ENCODE assay signal across 8 mouse cellular contexts in the genomic region with DNA sequence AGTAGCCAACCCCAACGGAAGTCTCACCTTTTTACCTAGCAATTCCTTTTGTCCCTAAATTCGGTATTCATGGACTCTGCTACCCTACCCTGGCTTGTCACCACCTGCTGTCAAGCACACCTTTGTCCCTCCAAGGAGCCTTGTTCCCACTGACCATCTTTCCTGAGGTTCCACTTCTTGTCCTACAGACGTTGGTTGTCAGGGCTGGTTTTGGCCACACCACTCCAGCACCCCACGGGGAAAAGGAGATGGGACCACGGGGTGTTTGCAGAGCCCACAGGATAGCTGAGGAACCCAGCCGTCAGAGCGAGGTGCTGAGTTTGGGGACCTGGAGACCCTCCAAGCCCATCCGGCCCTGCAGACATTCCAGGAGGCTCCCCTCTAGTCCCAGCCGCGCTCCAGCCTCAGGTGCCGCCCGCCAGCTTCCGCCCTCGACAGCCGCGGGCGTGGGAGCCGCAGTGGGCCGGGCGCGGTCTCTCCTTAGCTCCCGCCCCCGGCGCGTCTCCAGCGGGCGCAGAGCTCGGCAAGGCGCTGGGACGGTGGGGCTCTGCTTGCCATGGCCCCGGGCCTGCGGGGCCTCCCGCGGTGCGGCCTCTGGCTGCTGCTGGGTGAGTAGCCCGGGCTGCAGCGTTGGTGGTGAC. TPM values are rescaled to one million over a fixed set of nuclear protein-coding genes. Genes with fewer than 3 reads are reported as not detected.
DNase-seq lines count a peak whose midpoint lies in the region; ATAC-seq lines count a peak whose summit lies in the region.

Gene Ramp1, plus strand, starts transcription at position 290 of the 641 bp plus-strand sequence.

- peak within 1 kb of the TSS; percentile 41 for H3K4me3 ChIP-seq in forebrain, embryonic 13.5 days
- peak within 1 kb of the TSS; percentile 59 for H3K4me3 ChIP-seq in hindbrain, embryonic 10.5 days

- peak within 1 kb of the TSS; percentile 63 for H3K9ac ChIP-seq in forebrain, embryonic 13.5 days

- WGBS in forebrain, embryonic 13.5 days, result 7% methylated on average over 32 of the region's 37 CpGs
- WGBS in hindbrain, embryonic 10.5 days, result 5% methylated on average over 37 of the region's 37 CpGs

- H3K4me1 ChIP-seq in forebrain, embryonic 13.5 days, result peaks cover 8% of the 10 kb centered on the region
- peaks cover 28% of the 10 kb centered on the region for H3K4me1 ChIP-seq in hindbrain, embryonic 10.5 days (replicated peaks)

- no peaks in the 10 kb centered on the region for H3K36me3 ChIP-seq in forebrain, embryonic 13.5 days (ENCODE audit: poor library complexity, severe bottlenecking)
- no peaks in the 10 kb centered on the region for H3K36me3 ChIP-seq in hindbrain, embryonic 10.5 days

- ATAC-seq in CD4-positive, CD25-positive, alpha-beta regulatory T cell, adult 4 months, result peak; percentile 75
- ATAC-seq in forebrain, embryonic 13.5 days, result peak; percentile 33; the same call in 1 of the 2 replicates

- H3K27ac ChIP-seq in forebrain, embryonic 13.5 days, result no peak within 1 kb of the TSS
- H3K27ac ChIP-seq in hindbrain, embryonic 10.5 days, result peak within 1 kb of the TSS; percentile 71

- peak within 1 kb of the TSS; percentile 71 for H3K4me2 ChIP-seq in forebrain, embryonic 13.5 days

- no peaks in the 10 kb centered on the region for H3K9me3 ChIP-seq in forebrain, embryonic 13.5 days (replicated peaks)
- no peaks in the 10 kb centered on the region for H3K9me3 ChIP-seq in hindbrain, embryonic 10.5 days

- DNase-seq in adrenal gland, adult 18-20 months (ENCODE audit: low spot score in 2 of 2), result peak; percentile 34 to 36
- DNase-seq in hindbrain, embryonic 10.5 days (ENCODE audit: low spot score), result peak; percentile 22
- no peak for DNase-seq in left cerebral cortex, adult 8-10 months (ENCODE audit: low spot score in 2 of 2)
- peak; percentile 65 for DNase-seq in lung, postnatal 36 days
- peak; percentile 44 for DNase-seq in retina, postnatal 1 day
- peak; percentile 26 to 29 for DNase-seq in urinary bladder, postnatal 36 days (ENCODE audit: low spot score in 2 of 2)

- peaks cover 28% of the 10 kb centered on the region for H3K27me3 ChIP-seq in forebrain, embryonic 13.5 days
- peaks cover 39% of the 10 kb centered on the region for H3K27me3 ChIP-seq in hindbrain, embryonic 10.5 days (ENCODE audit: insufficient read depth, poor library complexity, severe bottlenecking)

RNA-seq across cellular contexts. Expression of gene Ramp1, which starts in this region (rescaled TPM):
- 10 to 100 TPM; 28.9 to 31.6 TPM for polyA plus RNA-seq in CD4-positive, CD25-positive, alpha-beta regulatory T cell, adult 4 months (2017; shearing (Covaris generic))
- total RNA-seq in adrenal gland, adult 18-20 months (2021), result 1 to 10 TPM; 6.7 to 9.2 TPM
- polyA plus RNA-seq in forebrain, embryonic 13.5 days (2015; fragmentation: Nextera tagmentation; extraction: Ambion mirVana), result 0.31 and 0.59 TPM in 2 replicates
- polyA plus RNA-seq in hindbrain, embryonic 10.5 days (2016; fragmentation: Nextera tagmentation; extraction: Ambion mirVana), result 0.51 and 0.81 TPM in 2 replicates
- total RNA-seq in left cerebral cortex, adult 8-10 months (2022), result 10 to 100 TPM; 50.9 to 58.7 (median 52.5) TPM

Comparison
In these comparisons a context has a peak if more than half of its experiments do, and no peak if none do; other contexts are left out.
1. RNA of gene Ramp1 (total RNA-seq): 50.9 to 58.7 TPM in left cerebral cortex, adult 8-10 months; 6.7 to 9.2 TPM in adrenal gland, adult 18-20 months; every median in the first group is over 4 times any median in the second.
2. RNA of gene Ramp1 (polyA plus RNA-seq): 28.9 to 31.6 TPM in CD4-positive, CD25-positive, alpha-beta regulatory T cell, adult 4 months; 0.51 to 0.81 TPM in hindbrain, embryonic 10.5 days and 0.31 to 0.59 TPM in forebrain, embryonic 13.5 days; every median in the first group is over 10 times any median in the second.
3. Peak in ATAC-seq, H3K4me3 ChIP-seq, H3K9ac ChIP-seq and H3K4me2 ChIP-seq in forebrain, embryonic 13.5 days; RNA of the gene not detected or under 1 TPM.
4. Peak in DNase-seq, H3K4me3 ChIP-seq and H3K27ac ChIP-seq in hindbrain, embryonic 10.5 days; RNA of the gene not detected or under 1 TPM.
5. DNase-seq: peak in adrenal gland, adult 18-20 months (2 of 2), lung, postnatal 36 days (single experiment), retina, postnatal 1 day (single experiment) and urinary bladder, postnatal 36 days (2 of 2); none in left cerebral cortex, adult 8-10 months (0 of 2).